Mouse (Mus musculus) bone marrow, adult 2 months (tissue): ENCODE results near the gene Narfl.

Experiments
- CTCF ChIP-seq: fragments of 200-500 bp; IDR thresholded peaks from 2 replicates; pipeline ENCODE4 v1.5.1; 2011; ENCODE audit warnings: low read length, control low read depth; ENCODE audit not compliant: control insufficient read depth, insufficient read depth
- POLR2A ChIP-seq: fragments of 200-500 bp; IDR thresholded peaks from 2 replicates; pipeline ENCODE4 v1.6.1; 2011; ENCODE audit warnings: low read depth, mild to moderate bottlenecking, control low read depth, low read length, borderline replicate concordance; ENCODE audit not compliant: control insufficient read depth

GRCm38 (mm10) chr17:25749314-25749713 is 24.3 kb upstream of the Narfl start:
- TF ChIP-seq CTCF (no peak), POLR2A (no peak)
